Mouse (Mus musculus): ENCODE results near the gene Bnip2. TPM values are rescaled to one million over a fixed set of nuclear protein-coding genes. Genes with fewer than 3 reads are reported as not detected.

The Bnip2 gene
- total RNA-seq, 2 experiments from 2014 or later = 34.6 to 42.7 TPM

DNA sequence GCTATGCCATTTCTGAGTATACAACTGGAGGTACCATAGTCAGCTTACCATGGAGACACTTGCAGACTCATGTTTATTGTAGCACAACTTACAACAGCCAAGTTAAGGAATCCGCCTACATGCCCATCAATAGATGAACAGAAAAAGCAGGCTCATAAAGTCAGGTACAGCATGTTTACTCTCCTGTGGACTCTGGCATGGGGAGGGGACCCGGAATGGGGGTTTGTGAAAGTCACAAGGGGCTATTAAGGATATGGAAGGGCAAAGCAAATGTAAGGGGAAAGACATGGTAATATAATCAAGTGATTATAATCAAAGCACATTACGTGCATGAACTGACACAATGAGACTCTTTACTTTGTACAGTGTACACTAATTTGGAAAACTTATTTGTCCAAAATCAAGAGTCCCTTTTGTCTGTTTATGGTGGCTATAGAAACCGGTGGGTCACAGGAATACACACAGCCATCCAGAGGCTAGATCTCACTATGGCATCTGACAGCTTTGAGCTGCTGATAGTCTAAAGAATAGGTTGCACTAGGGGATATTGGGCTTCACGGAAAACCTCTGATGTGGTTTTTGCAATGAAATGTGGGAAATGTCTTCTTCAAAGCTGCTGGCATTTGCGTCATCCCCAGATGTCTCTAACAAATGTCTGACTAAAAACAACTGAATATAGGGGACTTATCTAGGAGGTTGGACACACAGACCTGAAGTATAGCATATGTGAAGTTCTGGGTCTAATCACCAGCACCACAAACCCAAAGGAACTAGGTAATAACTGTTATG is 50.5 kb downstream of the Bnip2 start:
- no peak for DNase-seq (ENCODE audit: low spot score in 2 of 2)
- intact Hi-C loops (cut with DNase I) = no loop called here

DNA sequence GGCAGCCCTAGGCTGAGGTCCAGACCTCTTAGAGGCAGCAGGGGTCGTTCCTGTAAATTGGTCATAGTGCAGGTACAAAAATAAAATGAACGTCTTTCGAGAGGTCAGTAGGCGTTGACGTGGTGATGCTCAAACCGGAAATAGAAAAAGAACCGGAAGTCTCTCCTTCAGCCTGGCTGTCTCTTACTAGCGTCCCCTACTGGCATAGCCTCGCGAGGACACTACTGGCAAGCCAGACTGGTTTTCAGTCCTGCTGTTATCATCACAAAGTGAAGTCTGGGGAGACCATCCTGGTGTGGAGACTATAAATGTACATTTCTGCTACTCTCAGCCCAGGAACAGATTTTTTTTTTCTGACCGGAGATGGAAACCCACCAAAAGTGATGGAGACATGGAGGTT is 51.3 kb downstream of the Bnip2 start:
- intact Hi-C loops (cut with DNase I) = no loop called here
- no peak for DNase-seq (ENCODE audit: low spot score in 2 of 2)

DNA sequence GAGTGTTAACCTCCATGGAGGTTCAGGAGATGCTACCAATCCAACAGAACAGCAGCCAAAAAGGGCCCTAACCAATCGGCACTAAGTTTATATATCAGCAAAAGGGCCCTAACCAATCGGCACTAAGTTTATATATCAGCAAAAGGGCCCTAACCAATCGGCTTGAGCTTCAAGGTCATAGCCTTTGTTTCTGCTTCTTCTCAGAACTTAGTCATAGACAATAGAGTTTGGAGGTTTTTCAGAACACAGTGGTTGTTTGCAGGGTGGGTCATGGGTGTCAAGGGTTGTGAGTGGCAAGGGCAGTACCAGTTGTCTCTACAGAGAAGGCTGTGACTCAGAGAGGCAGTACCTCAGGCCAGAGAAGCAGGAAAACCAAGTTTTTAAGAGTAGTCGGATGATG is 52.9 kb downstream of the Bnip2 start:
- DNase-seq (ENCODE audit: low spot score in 2 of 2) = no peak
- intact Hi-C loops (cut with DNase I) = no loop called here

DNA sequence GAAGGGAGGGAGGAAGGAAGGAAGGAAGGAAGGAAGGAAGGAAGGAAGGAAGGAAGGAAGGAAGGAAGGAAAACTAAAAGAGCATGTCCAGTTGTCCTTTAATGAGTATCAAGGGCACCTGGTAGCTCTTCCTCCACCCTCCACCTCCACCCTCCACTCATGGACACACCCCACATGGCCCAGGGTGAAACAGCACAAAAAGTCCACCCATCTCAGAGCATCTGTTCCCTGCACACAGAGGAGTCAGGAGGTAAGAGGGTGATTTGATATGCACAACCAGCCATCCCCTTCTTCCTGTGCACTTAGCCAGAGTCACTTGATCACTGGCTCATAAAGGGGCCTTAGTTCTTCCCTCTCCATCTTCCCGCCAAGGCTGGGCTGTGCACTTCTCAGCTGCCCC is 53.7 kb downstream of the Bnip2 start:
- no peak for DNase-seq (ENCODE audit: low spot score in 2 of 2)
- intact Hi-C loops (cut with DNase I) = no loop called here

DNA sequence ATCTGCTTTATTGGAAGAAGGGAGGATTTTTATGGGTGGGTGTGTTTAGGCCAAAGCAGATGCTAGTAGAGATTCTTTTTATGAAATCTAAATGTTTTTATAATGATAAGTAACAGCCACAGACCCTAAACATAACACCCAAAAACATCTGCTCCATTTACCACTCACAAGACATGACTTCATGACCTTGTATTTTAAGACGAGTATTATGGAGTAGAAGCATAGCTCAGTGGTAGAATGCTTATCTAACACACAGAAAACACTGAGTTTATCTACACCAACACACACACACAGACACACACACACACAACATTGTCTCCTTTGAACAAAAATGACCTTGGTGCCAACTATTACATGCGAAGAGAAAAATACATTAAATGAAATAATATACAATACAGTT is 55.6 kb downstream of the Bnip2 start:
- intact Hi-C loops (cut with DNase I) = no loop called here
- no peak for DNase-seq (ENCODE audit: low spot score in 2 of 2)

DNA sequence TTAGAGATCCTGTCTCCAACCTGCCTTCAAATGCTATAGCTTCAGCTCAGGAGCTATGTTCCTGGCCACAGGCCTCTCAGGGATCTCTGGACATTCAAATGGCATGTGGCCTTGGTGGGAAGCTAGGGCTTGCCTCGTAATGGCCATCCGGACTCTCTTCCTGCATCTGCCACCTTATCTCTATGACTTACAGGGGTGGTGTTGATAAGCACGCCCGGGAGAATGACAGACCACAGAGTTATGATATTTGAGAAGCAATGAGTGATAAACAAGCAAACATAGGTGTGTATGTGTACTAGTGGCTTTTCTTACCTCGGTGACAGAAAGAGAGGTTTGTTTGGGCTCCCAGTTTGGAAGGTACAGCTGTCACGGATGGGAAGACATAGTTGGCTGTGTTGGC is 57.0 kb downstream of the Bnip2 start:
- intact Hi-C loops (cut with DNase I) = no loop called here
- DNase-seq (ENCODE audit: low spot score in 2 of 2) = no peak

DNA sequence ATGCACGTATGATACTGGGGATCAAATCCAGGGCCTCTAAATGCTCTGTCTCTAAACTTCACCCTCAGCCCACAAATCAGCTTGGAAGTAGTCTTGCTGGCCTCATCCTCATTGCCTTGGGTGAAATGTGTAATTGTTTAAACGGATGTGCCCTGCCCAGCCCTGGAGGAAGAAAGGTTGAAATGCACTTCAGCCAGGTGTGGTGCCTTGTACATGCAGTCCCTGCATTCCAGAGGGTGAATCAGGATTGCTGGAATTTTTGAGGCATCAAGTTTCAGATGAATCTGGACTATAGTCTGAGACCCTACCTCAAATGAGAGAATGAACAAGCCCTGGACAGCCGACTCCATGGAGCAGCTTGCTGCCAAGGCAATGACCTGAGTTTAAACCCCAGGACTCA is 58.6 kb downstream of the Bnip2 start:
- DNase-seq (ENCODE audit: low spot score in 2 of 2) = no peak
- intact Hi-C loops (cut with DNase I) = no loop called here

DNA sequence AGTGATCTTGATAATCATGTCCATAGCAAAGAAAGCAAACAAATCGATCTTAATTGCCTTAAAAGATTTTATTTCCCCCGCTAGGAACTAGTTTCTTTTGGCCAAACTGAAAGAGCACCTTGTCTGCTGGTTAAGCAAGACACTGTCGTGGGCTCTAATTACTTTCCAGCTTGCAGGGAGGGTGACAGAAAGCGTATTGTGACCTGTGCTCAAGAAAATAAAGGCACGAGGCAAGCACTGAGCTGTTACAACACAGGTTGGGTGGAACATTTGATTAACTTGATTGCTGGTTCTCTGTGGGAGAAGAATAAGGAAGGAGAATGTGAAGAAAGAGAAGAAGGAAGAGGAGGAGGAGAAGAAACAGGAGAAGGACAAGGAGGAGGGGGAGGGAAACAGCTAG is 59.0 kb downstream of the Bnip2 start:
- DNase-seq (ENCODE audit: low spot score in 2 of 2) = no peak
- intact Hi-C loops (cut with DNase I) = no loop called here

DNA sequence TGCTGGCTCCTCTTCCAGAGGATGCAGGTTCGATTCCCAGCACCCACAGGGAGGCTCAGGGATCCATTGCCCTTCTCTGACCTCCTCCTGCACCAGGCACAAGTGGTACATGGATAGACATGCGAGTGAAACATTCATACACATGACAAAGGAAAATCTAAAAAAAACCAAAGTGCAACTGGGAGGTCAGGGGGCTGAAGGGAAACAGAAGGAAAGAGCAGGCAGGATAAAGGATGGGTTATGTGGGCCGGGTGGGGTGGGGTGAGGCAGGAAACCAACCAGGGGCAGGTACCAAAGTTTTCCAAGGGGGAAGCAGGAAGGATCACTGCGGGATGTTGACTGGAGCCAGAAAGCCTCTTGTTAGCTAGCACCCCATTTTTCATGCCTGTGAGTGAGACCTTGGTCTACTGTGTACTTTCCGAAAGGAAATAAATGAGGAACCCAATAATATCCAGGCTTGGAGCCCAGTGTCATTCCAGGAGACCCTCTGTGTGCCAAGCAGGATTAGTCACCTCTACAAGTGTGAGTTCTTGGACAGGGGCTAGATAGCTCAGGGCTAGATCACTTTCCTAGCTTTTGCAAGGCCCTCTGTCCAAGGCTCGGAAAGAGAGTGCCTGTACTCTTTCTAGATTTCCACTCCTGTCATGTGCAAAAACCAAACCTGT is 59.6 kb downstream of the Bnip2 start:
- intact Hi-C loops (cut with DNase I) = no loop called here
- no peak for DNase-seq (ENCODE audit: low spot score in 2 of 2)

DNA sequence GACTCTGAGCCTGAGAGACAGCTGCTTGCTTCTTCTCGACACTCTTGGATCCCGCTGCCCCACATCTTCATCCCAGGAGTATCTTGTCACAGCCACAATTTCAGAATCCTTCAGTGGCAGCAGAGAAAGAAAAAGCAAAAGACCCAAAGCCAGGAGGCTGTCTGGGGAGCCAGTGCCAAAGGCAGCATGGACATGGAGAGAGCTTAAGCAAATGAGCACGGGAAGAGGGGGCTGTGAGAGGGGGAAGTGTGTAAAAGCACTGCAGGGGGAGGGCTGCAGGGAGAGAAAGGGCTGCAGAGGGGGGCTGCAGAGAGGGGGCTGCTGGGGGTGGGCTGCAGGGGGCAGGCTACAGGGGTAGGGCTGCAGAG is 60.1 kb downstream of the Bnip2 start:
- intact Hi-C loops (cut with DNase I) = no loop called here
- DNase-seq (ENCODE audit: low spot score in 2 of 2) = no peak

DNA sequence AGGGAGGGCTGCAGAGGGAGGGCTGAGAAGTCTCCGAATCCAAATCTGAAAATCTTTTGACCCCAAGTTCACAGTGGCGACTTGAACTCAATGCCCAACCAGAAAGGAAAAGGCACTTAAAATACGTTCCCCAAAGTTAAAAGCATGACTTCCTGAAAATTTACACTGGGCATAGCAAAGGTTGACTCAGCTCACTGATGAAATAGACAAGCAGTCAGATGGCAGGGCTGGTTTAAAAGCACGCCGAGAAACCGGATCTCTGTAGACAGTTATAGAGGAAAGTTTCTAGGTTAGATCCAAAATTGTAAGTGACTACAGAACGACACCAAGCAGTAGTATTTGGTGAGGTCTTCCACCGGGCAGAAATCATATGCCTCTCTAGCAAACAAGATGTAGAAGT is 60.6 kb downstream of the Bnip2 start:
- no peak for DNase-seq (ENCODE audit: low spot score in 2 of 2)
- intact Hi-C loops (cut with DNase I) = no loop called here

DNA sequence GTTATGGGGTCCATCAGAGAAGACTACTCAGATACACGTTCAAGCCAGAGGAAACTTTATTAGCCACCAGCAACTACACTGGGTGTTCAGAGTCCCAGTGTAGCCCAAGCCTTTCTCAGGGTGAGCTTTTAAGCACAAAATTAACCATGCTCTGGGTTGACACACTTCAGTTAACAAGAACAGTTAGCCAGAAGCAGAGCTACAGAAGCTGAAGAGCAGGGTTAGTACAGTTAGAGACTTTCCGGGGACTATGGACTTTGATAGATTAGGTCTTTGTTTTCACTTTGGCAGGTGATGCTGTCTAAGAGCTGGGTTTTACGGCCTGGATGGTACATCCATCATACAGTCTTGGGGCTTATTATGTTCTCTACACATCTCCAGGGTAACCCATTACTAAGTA is 63.5 kb downstream of the Bnip2 start:
- no peak for DNase-seq (ENCODE audit: low spot score in 2 of 2)
- intact Hi-C loops (cut with DNase I) = no loop called here

DNA sequence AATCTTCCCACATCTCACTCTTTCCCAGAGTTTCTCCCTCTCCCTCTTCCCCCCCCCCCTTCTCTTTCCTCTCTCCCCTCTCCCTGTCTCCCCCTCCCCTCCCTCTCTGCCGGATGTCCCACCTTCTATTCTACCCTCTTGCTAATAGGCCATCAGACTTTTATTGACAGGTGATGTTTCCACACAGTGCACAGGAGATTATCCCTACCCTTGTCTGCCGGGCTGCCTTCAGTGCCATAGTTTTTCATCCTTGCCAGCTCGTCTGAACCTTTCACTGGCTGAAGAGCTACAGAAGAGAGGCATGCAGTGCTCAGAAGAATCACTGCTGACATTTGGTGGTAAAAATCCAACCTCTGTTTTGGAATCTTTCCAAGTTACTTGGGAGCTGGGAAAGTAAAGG is 64.1 kb downstream of the Bnip2 start:
- intact Hi-C loops (cut with DNase I) = no loop called here
- DNase-seq (ENCODE audit: low spot score in 2 of 2) = no peak

Other genes starting within 250 kb of the Bnip2 start
- gene Foxb1, start 228.5 kb upstream of the Bnip2 start, total RNA-seq (2021) = not detected
- 10 to 100 TPM; 55.0 to 61.3 TPM for gene Gtf2a2, start 23.1 kb downstream of the Bnip2 start, total RNA-seq (2021)
- gene Gcnt3, start 48.6 kb downstream of the Bnip2 start, total RNA-seq (2021) = not detected
- 100 to 1,000 TPM; 175 to 213 TPM for gene Fam81a, start 153.1 kb downstream of the Bnip2 start, total RNA-seq (2021)
- gene Myo1e, start 217.9 kb downstream of the Bnip2 start, total RNA-seq (2021) = 10 to 100 TPM; 13.5 to 14.7 TPM